Mouse (Mus musculus): ENCODE data around the gene Tmc6. TPM values are rescaled to one million over a fixed set of nuclear protein-coding genes. Genes with fewer than 3 reads are reported as not detected.

Gene Tmc6
- total and polyA plus RNA-seq, 3 experiments, result 12.6 to 18.1 (median 15.7) TPM

GRCm38 (mm10) chr11:117780582-117781111 lies 1.4 kb downstream of the Tmc6 start:
- Histone ChIP-seq H3K9ac (ENCODE audit: low read depth, low read length) (peak overlapping the region; percentile 74), H3K79me2 (replicated peaks; ENCODE audit: control insufficient read depth, insufficient read depth, low read length) (no peaks in the 10 kb centered on the region), H3K4me3 (peak overlapping the region; percentile 52), H3K27ac (peak overlapping the region; percentile 96), H3K36me3 (ENCODE audit: control insufficient read depth, insufficient read depth, low read length) (no peaks in the 10 kb centered on the region), H3K4me1 (ENCODE audit: control insufficient read depth, insufficient read depth, low read length) (peaks cover 6% of the 10 kb centered on the region; the same call in 1 of the 2 replicates), H3K27me3 (ENCODE audit: control insufficient read depth, insufficient read depth, low read length) (no peaks in the 10 kb centered on the region)
- intact Hi-C loops (cut with DNase I), result no loop called here
- peak; percentile 85 to 92 for DNase-seq
- TF ChIP-seq CTCF (IDR thresholded peaks at IDR 0.05), result peak; percentile 42
- peak; percentile 75 for TF ChIP-seq POLR2A (IDR thresholded peaks at IDR 0.05; ENCODE audit: insufficient read depth, low read depth, low read length)
- no peak; the same call in 1 of the 2 replicates for TF ChIP-seq EP300 (IDR thresholded peaks at IDR 0.05; ENCODE audit: insufficient read depth, low read depth, low read length)
- 2% methylated on average over 19 of the region's 19 CpGs for WGBS

DNA sequence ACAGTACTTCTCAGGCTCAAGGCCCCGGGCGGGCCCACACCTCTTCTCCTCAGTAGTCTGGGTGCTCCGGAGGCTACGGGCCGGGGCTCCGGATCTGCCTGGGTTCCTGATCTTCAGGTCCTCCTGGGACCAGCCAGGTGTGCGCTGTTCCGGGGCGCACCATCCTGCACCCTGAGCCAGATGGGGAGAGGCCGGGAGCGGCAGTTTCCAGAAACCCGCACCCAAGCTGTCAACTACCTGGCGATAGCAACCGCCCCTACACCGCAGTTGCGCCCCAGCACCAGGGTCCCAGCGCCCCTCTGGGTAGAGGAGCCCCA lies 1.8 kb downstream of the Tmc6 start:
- TF ChIP-seq EP300 (IDR thresholded peaks at IDR 0.05; ENCODE audit: insufficient read depth, low read depth, low read length), result no peak
- no peak for TF ChIP-seq POLR2A (IDR thresholded peaks at IDR 0.05; ENCODE audit: insufficient read depth, low read depth, low read length)
- TF ChIP-seq CTCF (IDR thresholded peaks at IDR 0.05), result no peak
- H3K4me3 ChIP-seq, result peak overlapping the region; percentile 52
- H3K4me1 ChIP-seq (ENCODE audit: control insufficient read depth, insufficient read depth, low read length), result peaks cover 6% of the 10 kb centered on the region; the same call in 1 of the 2 replicates
- intact Hi-C loops (cut with DNase I), result no loop called here
- H3K9ac ChIP-seq (ENCODE audit: low read depth, low read length), result peak overlapping the region; percentile 74
- WGBS, result under 1% methylated on average over 17 of the region's 17 CpGs
- DNase-seq, result no peak
- H3K27ac ChIP-seq, result peak overlapping the region; percentile 96
- no peaks in the 10 kb centered on the region for H3K27me3 ChIP-seq (ENCODE audit: control insufficient read depth, insufficient read depth, low read length)
- no peaks in the 10 kb centered on the region for H3K36me3 ChIP-seq (ENCODE audit: control insufficient read depth, insufficient read depth, low read length)
- no peaks in the 10 kb centered on the region for H3K79me2 ChIP-seq (replicated peaks; ENCODE audit: control insufficient read depth, insufficient read depth, low read length)

- intact Hi-C loops (cut with DNase I), result no loop called here
- Histone ChIP-seq H3K36me3 (ENCODE audit: control insufficient read depth, insufficient read depth, low read length) (no peaks in the 10 kb centered on the region), H3K9ac (ENCODE audit: low read depth, low read length) (peak overlapping the region; percentile 74), H3K79me2 (replicated peaks; ENCODE audit: control insufficient read depth, insufficient read depth, low read length) (no peaks in the 10 kb centered on the region), H3K27me3 (ENCODE audit: control insufficient read depth, insufficient read depth, low read length) (no peaks in the 10 kb centered on the region), H3K4me1 (ENCODE audit: control insufficient read depth, insufficient read depth, low read length) (peaks cover 6% of the 10 kb centered on the region; the same call in 1 of the 2 replicates), H3K4me3 (peak overlapping the region; percentile 52), H3K27ac (peak overlapping the region; percentile 96)
- TF ChIP-seq CTCF (IDR thresholded peaks at IDR 0.05), result peak; percentile 34
- peak; percentile 87 for TF ChIP-seq POLR2A (IDR thresholded peaks at IDR 0.05; ENCODE audit: insufficient read depth, low read depth, low read length)
- TF ChIP-seq EP300 (IDR thresholded peaks at IDR 0.05; ENCODE audit: insufficient read depth, low read depth, low read length), result peak; percentile 61; the same call in 1 of the 2 replicates
- DNase-seq, result peak; percentile 82 to 88
- WGBS, result 10% methylated on average over 38 of the region's 38 CpGs
Measured at GRCm38 (mm10) chr11:117779434-117780198, 2.4 kb downstream of the Tmc6 start.

- intact Hi-C loops (cut with DNase I), result no loop called here
- Histone ChIP-seq H3K9ac (ENCODE audit: low read depth, low read length) (peak overlapping the region; percentile 74), H3K79me2 (replicated peaks; ENCODE audit: control insufficient read depth, insufficient read depth, low read length) (no peaks in the 10 kb centered on the region), H3K27ac (peak overlapping the region; percentile 96), H3K4me1 (ENCODE audit: control insufficient read depth, insufficient read depth, low read length) (peaks cover 6% of the 10 kb centered on the region; the same call in 1 of the 2 replicates), H3K36me3 (ENCODE audit: control insufficient read depth, insufficient read depth, low read length) (no peaks in the 10 kb centered on the region), H3K27me3 (ENCODE audit: control insufficient read depth, insufficient read depth, low read length) (no peaks in the 10 kb centered on the region), H3K4me3 (peak overlapping the region; percentile 52)
- DNase-seq, result peak; percentile 45 to 58
- TF ChIP-seq POLR2A (IDR thresholded peaks at IDR 0.05; ENCODE audit: insufficient read depth, low read depth, low read length), result no peak
- TF ChIP-seq EP300 (IDR thresholded peaks at IDR 0.05; ENCODE audit: insufficient read depth, low read depth, low read length), result no peak
- TF ChIP-seq CTCF (IDR thresholded peaks at IDR 0.05), result no peak
- 44% methylated on average over 12 of the region's 12 CpGs for WGBS
Measured at GRCm38 (mm10) chr11:117778851-117779433, 3.1 kb downstream of the Tmc6 start.

GRCm38 (mm10) chr11:117778031-117778430 lies 4.0 kb downstream of the Tmc6 start:
- DNase-seq, result no peak
- TF ChIP-seq CTCF (IDR thresholded peaks at IDR 0.05) (no peak), EP300 (IDR thresholded peaks at IDR 0.05; ENCODE audit: insufficient read depth, low read depth, low read length) (no peak), POLR2A (IDR thresholded peaks at IDR 0.05; ENCODE audit: insufficient read depth, low read depth, low read length) (no peak)
- no peaks in the 10 kb centered on the region for H3K36me3 ChIP-seq (ENCODE audit: control insufficient read depth, insufficient read depth, low read length)
- H3K9ac ChIP-seq (ENCODE audit: low read depth, low read length), result no peak overlapping the region
- H3K4me3 ChIP-seq, result no peak overlapping the region
- H3K4me1 ChIP-seq (ENCODE audit: control insufficient read depth, insufficient read depth, low read length), result peaks cover 6% of the 10 kb centered on the region; the same call in 1 of the 2 replicates
- H3K27me3 ChIP-seq (ENCODE audit: control insufficient read depth, insufficient read depth, low read length), result no peaks in the 10 kb centered on the region
- H3K79me2 ChIP-seq (replicated peaks; ENCODE audit: control insufficient read depth, insufficient read depth, low read length), result no peaks in the 10 kb centered on the region
- 93% methylated on average over 11 of the region's 11 CpGs for WGBS
- intact Hi-C loops (cut with DNase I), result no loop called here
- H3K27ac ChIP-seq, result no peak overlapping the region
